Mouse (Mus musculus): Measurements from ENCODE around the gene Fcmr. TPM values are rescaled to one million over a fixed set of nuclear protein-coding genes. Genes with fewer than 3 reads are reported as not detected.
A peak's percentile ranks its signal among the peaks of the same experiment; 100 is the strongest.

Gene Fcmr
- polyA plus RNA-seq, 1 experiment: 25.0 TPM

- DNase-seq: no peak
- TF ChIP-seq CTCF (IDR thresholded peaks at IDR 0.05; ENCODE audit: insufficient read depth, low read length) (no peak), POLR2A (IDR thresholded peaks at IDR 0.05; ENCODE audit: borderline replicate concordance, extremely low read depth, low read depth, low read length) (no peak)
- WGBS: 72% methylated on average over 9 of the region's 9 CpGs
- Histone ChIP-seq H3K4me1 (ENCODE audit: control insufficient read depth, insufficient read depth, low read length) (no peaks in the 10 kb centered on the region), H3K4me3 (replicated peaks; ENCODE audit: extremely low read depth, low read depth, low read length) (no peak overlapping the region)
Measured at GRCm38 (mm10) chr1:130854819-130855218, 10.7 kb upstream of the Fcmr start.

- 78% methylated on average over 2 of the region's 2 CpGs for WGBS
- Histone ChIP-seq H3K4me3 (replicated peaks; ENCODE audit: extremely low read depth, low read depth, low read length) (no peak overlapping the region), H3K4me1 (ENCODE audit: control insufficient read depth, insufficient read depth, low read length) (no peaks in the 10 kb centered on the region)
- no peak for TF ChIP-seq CTCF (IDR thresholded peaks at IDR 0.05; ENCODE audit: insufficient read depth, low read length)
- no peak for TF ChIP-seq POLR2A (IDR thresholded peaks at IDR 0.05; ENCODE audit: borderline replicate concordance, extremely low read depth, low read depth, low read length)
- DNase-seq: no peak
Measured at GRCm38 (mm10) chr1:130855723-130856122, 9.7 kb upstream of the Fcmr start.

- 78% methylated on average over 4 of the region's 4 CpGs for WGBS
- TF ChIP-seq CTCF (IDR thresholded peaks at IDR 0.05; ENCODE audit: insufficient read depth, low read length): no peak
- no peak for TF ChIP-seq POLR2A (IDR thresholded peaks at IDR 0.05; ENCODE audit: borderline replicate concordance, extremely low read depth, low read depth, low read length)
- DNase-seq: no peak
- no peaks in the 10 kb centered on the region for H3K4me1 ChIP-seq (ENCODE audit: control insufficient read depth, insufficient read depth, low read length)
- H3K4me3 ChIP-seq (replicated peaks; ENCODE audit: extremely low read depth, low read depth, low read length): no peak overlapping the region
Measured at GRCm38 (mm10) chr1:130857456-130857855, 8.0 kb upstream of the Fcmr start.

GRCm38 (mm10) chr1:130864238-130864637, 1.2 kb upstream of the Fcmr start:
- WGBS: 62% methylated on average over 4 of the region's 4 CpGs
- Histone ChIP-seq H3K4me3 (replicated peaks; ENCODE audit: extremely low read depth, low read depth, low read length) (no peak overlapping the region), H3K4me1 (ENCODE audit: control insufficient read depth, insufficient read depth, low read length) (no peaks in the 10 kb centered on the region)
- TF ChIP-seq CTCF (IDR thresholded peaks at IDR 0.05; ENCODE audit: insufficient read depth, low read length): no peak
- DNase-seq: no peak

GRCm38 (mm10) chr1:130864741-130865140, 728 bp upstream of the Fcmr start:
- Histone ChIP-seq H3K4me1 (ENCODE audit: control insufficient read depth, insufficient read depth, low read length) (no peaks in the 10 kb centered on the region), H3K4me3 (replicated peaks; ENCODE audit: extremely low read depth, low read depth, low read length) (no peak overlapping the region)
- DNase-seq: no peak
- TF ChIP-seq POLR2A (IDR thresholded peaks at IDR 0.05; ENCODE audit: borderline replicate concordance, extremely low read depth, low read depth, low read length): no peak
- TF ChIP-seq CTCF (IDR thresholded peaks at IDR 0.05; ENCODE audit: insufficient read depth, low read length): no peak
- WGBS: 90% methylated on average over 5 of the region's 5 CpGs

GRCm38 (mm10) chr1:130872912-130873311, 7.4 kb downstream of the Fcmr start:
- DNase-seq: no peak
- Histone ChIP-seq H3K4me1 (ENCODE audit: control insufficient read depth, insufficient read depth, low read length) (no peaks in the 10 kb centered on the region), H3K4me3 (replicated peaks; ENCODE audit: extremely low read depth, low read depth, low read length) (no peak overlapping the region)
- TF ChIP-seq POLR2A (IDR thresholded peaks at IDR 0.05; ENCODE audit: borderline replicate concordance, extremely low read depth, low read depth, low read length): no peak
- no peak for TF ChIP-seq CTCF (IDR thresholded peaks at IDR 0.05; ENCODE audit: insufficient read depth, low read length)
- 79% methylated on average over 2 of the region's 2 CpGs for WGBS

- DNase-seq: peak; percentile 16
- 14% methylated on average over 3 of the region's 3 CpGs for WGBS
- TF ChIP-seq CTCF (IDR thresholded peaks at IDR 0.05; ENCODE audit: insufficient read depth, low read length) (peak; percentile 24; the same call in 1 of the 2 replicates), POLR2A (IDR thresholded peaks at IDR 0.05; ENCODE audit: borderline replicate concordance, extremely low read depth, low read depth, low read length) (no peak)
Measured at GRCm38 (mm10) chr1:130875139-130875538, 9.7 kb downstream of the Fcmr start.

GRCm38 (mm10) chr1:130875910-130876309, 10.4 kb downstream of the Fcmr start:
- 75% methylated on average over 3 of the region's 3 CpGs for WGBS
- Histone ChIP-seq H3K4me1 (ENCODE audit: control insufficient read depth, insufficient read depth, low read length) (no peaks in the 10 kb centered on the region), H3K4me3 (replicated peaks; ENCODE audit: extremely low read depth, low read depth, low read length) (no peak overlapping the region)
- no peak for DNase-seq
- TF ChIP-seq POLR2A (IDR thresholded peaks at IDR 0.05; ENCODE audit: borderline replicate concordance, extremely low read depth, low read depth, low read length): no peak
- TF ChIP-seq CTCF (IDR thresholded peaks at IDR 0.05; ENCODE audit: insufficient read depth, low read length): no peak

More at GRCm38 (mm10) chr1:130875139-130875538, 9.7 kb downstream of the Fcmr start:
- Histone ChIP-seq H3K4me1 (ENCODE audit: control insufficient read depth, insufficient read depth, low read length) (no peaks in the 10 kb centered on the region), H3K4me3 (replicated peaks; ENCODE audit: extremely low read depth, low read depth, low read length) (no peak overlapping the region)

- 20% methylated on average over 3 of the region's 3 CpGs for WGBS
- no peaks in the 10 kb centered on the region for H3K4me1 ChIP-seq (ENCODE audit: control insufficient read depth, insufficient read depth, low read length)
- no peak for DNase-seq
- TF ChIP-seq CTCF (IDR thresholded peaks at IDR 0.05; ENCODE audit: insufficient read depth, low read length): peak; percentile 29; the same call in 1 of the 2 replicates
- TF ChIP-seq POLR2A (IDR thresholded peaks at IDR 0.05; ENCODE audit: borderline replicate concordance, extremely low read depth, low read depth, low read length): no peak
- H3K4me3 ChIP-seq (replicated peaks; ENCODE audit: extremely low read depth, low read depth, low read length): no peak overlapping the region
Measured at GRCm38 (mm10) chr1:130876931-130877509, 11.6 kb downstream of the Fcmr start.

- DNase-seq: peak; percentile 14
- Histone ChIP-seq H3K4me3 (replicated peaks; ENCODE audit: extremely low read depth, low read depth, low read length) (no peak overlapping the region), H3K4me1 (ENCODE audit: control insufficient read depth, insufficient read depth, low read length) (no peaks in the 10 kb centered on the region)
- TF ChIP-seq CTCF (IDR thresholded peaks at IDR 0.05; ENCODE audit: insufficient read depth, low read length) (no peak), POLR2A (IDR thresholded peaks at IDR 0.05; ENCODE audit: borderline replicate concordance, extremely low read depth, low read depth, low read length) (no peak)
- 2% methylated on average over 41 of the region's 43 CpGs for WGBS
Measured at GRCm38 (mm10) chr1:130877889-130878614, 12.6 kb downstream of the Fcmr start.

Measured in lung, adult 2 months (tissue).